Mouse (Mus musculus) adrenal gland, postnatal 36 days (tissue): ENCODE results near the gene Cyb5d1. TPM values are rescaled to one million over a fixed set of nuclear protein-coding genes. Genes with fewer than 3 reads are reported as not detected.

Experiments used
- DNase-seq, 2 experiments: peaks; one replicate each; pipeline ENCODE4 v3.0.0; 2021; ENCODE audit warnings: mixed read lengths in 1 of 2
- total RNA-seq, 2 experiments: library from RNA; stranded (reverse); gene quantifications; 2 replicates each; pipeline ENCODE4 v1.2.3; 2021

Cyb5d1 gene
- total RNA-seq, 2 experiments from 2014 or later, result 49.0 to 50.9 TPM

DNA sequence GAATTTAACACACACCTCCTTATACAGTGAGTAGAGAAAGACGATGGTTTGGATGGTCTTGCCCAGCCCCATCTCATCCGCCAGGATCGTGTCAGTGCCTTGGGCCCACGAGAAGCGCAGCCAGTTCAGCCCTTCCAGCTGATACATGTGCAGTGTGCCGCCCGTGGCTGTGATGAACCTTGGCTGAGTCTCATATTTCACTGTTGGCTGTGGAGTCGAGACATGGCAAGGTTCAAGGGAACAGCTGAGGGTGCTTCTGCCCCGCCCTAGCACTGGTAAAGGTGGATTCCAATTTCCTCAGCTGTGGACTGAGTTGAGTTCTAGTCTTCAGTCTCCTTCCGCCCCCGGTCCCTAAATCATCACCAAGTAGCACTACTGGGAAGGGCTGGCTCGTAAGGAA is 37.7 kb downstream of the Cyb5d1 start:
- no peak for DNase-seq

DNA sequence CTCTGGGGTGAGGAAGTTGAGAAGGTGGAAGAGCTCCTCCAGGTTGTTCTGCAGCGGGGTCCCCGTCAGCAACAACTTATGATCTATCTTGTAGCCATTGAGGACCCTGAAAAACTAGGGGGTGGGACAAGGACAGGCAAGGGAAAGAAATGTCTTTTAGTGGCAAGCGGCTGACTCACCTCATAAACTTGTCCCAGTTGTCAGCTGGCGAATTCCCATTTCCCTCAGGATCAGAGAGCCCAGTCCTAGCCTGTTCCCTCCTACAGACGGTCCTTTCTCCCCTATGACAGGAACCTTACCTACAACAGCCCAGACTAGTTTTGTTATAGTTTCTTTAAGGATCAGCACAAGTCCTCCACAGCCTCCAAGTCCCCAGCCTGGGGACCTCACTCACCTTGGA is 38.9 kb downstream of the Cyb5d1 start:
- DNase-seq, result no peak

DNA sequence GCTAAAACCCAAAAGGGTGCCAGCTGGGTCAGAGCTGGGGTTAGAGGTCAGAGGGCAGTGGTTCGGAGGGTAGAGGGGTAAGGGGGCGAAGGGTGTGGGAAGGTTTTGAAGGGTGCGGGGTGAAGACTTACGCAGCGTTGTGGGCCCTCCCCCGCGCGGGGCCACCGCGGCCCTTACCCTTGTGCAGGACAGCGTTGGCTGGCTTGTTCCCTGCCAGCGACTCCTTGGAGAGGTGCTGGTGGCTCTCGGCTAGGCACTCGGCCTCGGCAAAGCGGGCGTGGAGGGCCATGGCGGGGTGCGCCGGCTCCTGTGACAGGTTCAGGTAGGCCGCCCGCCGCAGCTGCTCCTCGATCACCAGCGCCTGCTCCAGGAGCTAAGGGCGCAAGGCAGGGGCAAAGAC is 49.0 kb downstream of the Cyb5d1 start:
- no peak for DNase-seq

Other genes with a start within 250 kb of the Cyb5d1 start
- not detected for gene Alox12b, start 238.6 kb downstream of the Cyb5d1 start, total RNA-seq
- gene Alox8, start 197.8 kb downstream of the Cyb5d1 start, total RNA-seq, result not detected
- gene Gucy2e, start 158.6 kb downstream of the Cyb5d1 start, total RNA-seq, result not detected
- 1 to 10 TPM; 5.9 to 7.1 TPM for gene Cntrob, start 71.9 kb downstream of the Cyb5d1 start, total RNA-seq
- gene Trappc1, start 71.7 kb downstream of the Cyb5d1 start, total RNA-seq, result 10 to 100 TPM; 62.0 to 79.3 TPM
- 1 to 10 TPM; 6.1 to 7.8 TPM for gene Kcnab3, start 69.4 kb downstream of the Cyb5d1 start, total RNA-seq
- gene Rnf227, start 55.2 kb downstream of the Cyb5d1 start, total RNA-seq, result 1 to 10 TPM; 4.7 to 6.6 TPM
- 100 to 1,000 TPM in 1 of 2 experiments, 10 to 100 TPM in 1; 78.6 to 119 TPM for gene Chd3, start 26.2 kb downstream of the Cyb5d1 start, total RNA-seq
- 100 to 1,000 TPM; 132 to 158 TPM for gene Naa38, start 144 bp downstream of the Cyb5d1 start, total RNA-seq
- gene Tmem88, start 2.6 kb upstream of the Cyb5d1 start, total RNA-seq, result 10 to 100 TPM; 13.4 to 17.8 TPM
- gene Kdm6b, start 18.0 kb upstream of the Cyb5d1 start, total RNA-seq, result 10 to 100 TPM; 31.8 to 48.0 TPM
- under 1 TPM; 0.10 to 0.30 TPM for gene Dnah2, start 153.5 kb upstream of the Cyb5d1 start, total RNA-seq
- gene Efnb3, start 164.6 kb upstream of the Cyb5d1 start, total RNA-seq, result 1 to 10 TPM in 1 of 2 experiments, under 1 TPM in 1; 0.66 to 1.1 TPM
- gene Wrap53, start 184.6 kb upstream of the Cyb5d1 start, total RNA-seq, result 1 to 10 TPM; 9.2 to 9.7 TPM
- 10 to 100 TPM; 63.3 to 64.7 TPM for gene Trp53, start 184.7 kb upstream of the Cyb5d1 start, total RNA-seq
- gene Atp1b2, start 210.3 kb upstream of the Cyb5d1 start, total RNA-seq, result 10 to 100 TPM; 28.5 to 45.4 TPM
- gene Shbg, start 222.3 kb upstream of the Cyb5d1 start, total RNA-seq, result not detected
- 10 to 100 TPM in 1 of 2 experiments, 1 to 10 TPM in 1; 5.7 to 11.3 TPM for gene Sat2, start 226.4 kb upstream of the Cyb5d1 start, total RNA-seq
- gene Fxr2, start 237.4 kb upstream of the Cyb5d1 start, total RNA-seq, result 10 to 100 TPM; 80.5 to 88.4 TPM